Mouse (Mus musculus) heart, embryonic 11.5 days (tissue): ENCODE results near the gene Nxpe5. TPM values are rescaled to one million over a fixed set of nuclear protein-coding genes. Genes with fewer than 3 reads are reported as not detected.

Experiments
- ATAC-seq: fragments of 200-750 bp; cut with Nextera tagmentation; replicated peaks from 2 replicates; pipeline ENCODE4 v1.8.0; 2017; ENCODE audit warnings: moderate library complexity; ENCODE audit not compliant: insufficient number of reproducible peaks, low FRiP score, low TSS enrichment
- H3K27ac ChIP-seq: fragments of 300-500 bp; sonication (generic); 2 replicates; pipeline ENCODE4 v1.5.1; 2014; ENCODE audit warnings: mild to moderate bottlenecking, low read depth, low read length
- H3K27me3 ChIP-seq: fragments of 300-500 bp; sonication (generic); 2 replicates; pipeline ENCODE4 v1.6.1; 2014; ENCODE audit warnings: mild to moderate bottlenecking, low read length, mixed read lengths; ENCODE audit not compliant: control insufficient read depth, insufficient read depth
- H3K36me3 ChIP-seq: fragments of 300-500 bp; sonication (generic); 2 replicates; pipeline ENCODE4 v1.6.1; 2014; ENCODE audit warnings: mild to moderate bottlenecking, low read length, moderate library complexity, mixed read lengths; ENCODE audit not compliant: control insufficient read depth, insufficient read depth
- H3K4me1 ChIP-seq: fragments of 300-500 bp; sonication (generic); 2 replicates; pipeline ENCODE4 v1.6.1; 2014; ENCODE audit warnings: low read length; ENCODE audit not compliant: control insufficient read depth, insufficient read depth
- H3K4me2 ChIP-seq: fragments of 300-500 bp; sonication (generic); 2 replicates; pipeline ENCODE4 v1.6.1; 2014; ENCODE audit warnings: mild to moderate bottlenecking, moderate library complexity
- H3K4me3 ChIP-seq: fragments of 300-500 bp; sonication (generic); 2 replicates; pipeline ENCODE4 v1.5.1; 2014; ENCODE audit warnings: low read depth, low read length
- H3K9ac ChIP-seq: fragments of 300-500 bp; sonication (generic); 2 replicates; pipeline ENCODE4 v1.6.1; 2014; ENCODE audit warnings: mild to moderate bottlenecking, low read depth, low read length, moderate library complexity
- H3K9me3 ChIP-seq: fragments of 300-500 bp; sonication (generic); replicated peaks from 2 replicates; pipeline ENCODE4 v1.6.1; 2016; ENCODE audit warnings: low read length; ENCODE audit not compliant: control insufficient read depth
- WGBS: fragments of 180-500 bp; shearing (Covaris S2); extraction: QIAGEN DNeasy Blood & Tissue Kit; methylation state at CpG from one replicate; pipeline ENCODE4 v1.1.7; 2014; ENCODE audit not compliant: insufficient replicate concordance; 5-methylcytosine and 5-hydroxymethylcytosine counted together
- polyA plus RNA-seq: library from polyadenylated mRNA; unstranded; fragments of >200 nt; fragmentation: Nextera tagmentation; extraction: Ambion mirVana; gene quantifications from 2 replicates; pipeline ENCODE4 v1.2.1, GENCODE M21; 2014

Nxpe5 gene
- polyA plus RNA-seq, 1 experiment from 2014 or later = not detected

DNA sequence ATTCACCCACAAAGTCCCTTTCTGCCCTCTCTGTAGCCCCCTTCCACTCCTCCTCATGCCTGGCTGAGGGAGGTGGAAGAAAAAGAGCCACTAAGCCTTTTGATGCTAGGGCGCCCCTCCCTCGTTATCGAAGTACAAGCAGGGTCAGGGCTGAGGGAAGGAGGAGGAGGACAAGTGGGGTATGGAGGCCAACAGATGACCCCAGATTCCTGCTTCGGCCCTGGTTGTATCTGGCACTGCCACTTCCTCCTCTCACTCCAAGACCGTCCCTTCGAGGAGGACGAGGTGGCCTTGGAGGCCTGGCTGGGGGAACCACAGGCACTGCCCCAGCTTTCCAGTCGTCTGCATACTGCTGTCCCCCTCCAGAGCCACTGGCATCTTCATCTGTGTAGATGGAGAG lies 48.5 kb downstream of the Nxpe5 start:
- Histone ChIP-seq H3K27me3 (peaks cover 9% of the 10 kb centered on the region), H3K4me1 (peaks cover 3% of the 10 kb centered on the region; the same call in 1 of the 2 replicates), H3K27ac (no peak overlapping the region), H3K9ac (no peak overlapping the region), H3K4me2 (no peak overlapping the region), H3K9me3 (no peaks in the 10 kb centered on the region), H3K4me3 (no peak overlapping the region), H3K36me3 (peaks cover 3% of the 10 kb centered on the region; the same call in 1 of the 2 replicates)
- ATAC-seq = no peak
- 76% methylated on average over 8 of the region's 8 CpGs for WGBS

DNA sequence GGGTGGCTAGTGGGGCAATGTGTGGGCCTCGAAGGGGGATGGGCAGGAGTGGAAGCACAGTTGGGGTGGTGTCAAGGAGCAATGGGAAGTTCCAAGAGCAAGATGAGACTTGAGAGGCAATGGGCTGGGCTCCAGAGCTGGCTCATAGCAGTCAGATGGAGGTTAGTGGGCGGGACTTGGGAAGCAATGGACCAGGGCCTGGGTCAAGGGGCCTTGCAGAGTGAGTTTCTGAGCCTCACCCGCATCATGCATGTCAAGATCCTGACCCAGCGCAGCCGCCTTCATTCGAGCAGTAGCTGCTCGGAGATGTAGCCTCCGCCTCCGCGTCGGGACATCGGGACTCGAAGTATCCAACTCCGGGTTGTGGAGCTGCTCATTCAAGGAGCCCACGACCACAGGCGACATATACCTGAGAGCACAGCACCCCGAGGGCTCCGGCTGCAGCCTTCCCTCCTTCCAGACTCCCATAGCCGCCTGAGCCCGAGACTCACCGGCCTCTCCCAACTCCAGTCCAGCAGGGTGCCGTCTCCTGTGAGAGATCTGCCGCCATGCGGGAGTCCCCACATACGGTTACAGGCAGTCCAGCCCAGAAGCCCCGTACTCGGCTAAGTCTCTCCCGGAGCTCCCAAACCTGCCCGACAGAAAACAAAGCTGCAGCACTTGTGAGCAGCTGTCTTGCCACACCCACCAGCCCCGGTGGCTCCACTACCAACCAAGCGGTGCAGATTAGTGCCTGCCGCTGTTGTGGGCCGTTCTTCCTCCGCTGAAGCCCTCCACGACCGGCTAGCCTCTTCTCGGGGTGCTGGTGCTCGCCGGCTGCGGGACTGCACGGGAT lies 49.7 kb downstream of the Nxpe5 start:
- Histone ChIP-seq H3K4me2 (peak overlapping the region; percentile 61), H3K27ac (no peak overlapping the region), H3K27me3 (peaks cover 9% of the 10 kb centered on the region), H3K4me1 (peaks cover 5% of the 10 kb centered on the region; the same call in 1 of the 2 replicates), H3K9ac (peak overlapping the region; percentile 53; the same call in 1 of the 2 replicates), H3K9me3 (no peaks in the 10 kb centered on the region), H3K4me3 (peak overlapping the region; percentile 18; the same call in 1 of the 2 replicates), H3K36me3 (peaks cover 3% of the 10 kb centered on the region; the same call in 1 of the 2 replicates)
- WGBS = 28% methylated on average over 41 of the region's 41 CpGs
- no peak for ATAC-seq

DNA sequence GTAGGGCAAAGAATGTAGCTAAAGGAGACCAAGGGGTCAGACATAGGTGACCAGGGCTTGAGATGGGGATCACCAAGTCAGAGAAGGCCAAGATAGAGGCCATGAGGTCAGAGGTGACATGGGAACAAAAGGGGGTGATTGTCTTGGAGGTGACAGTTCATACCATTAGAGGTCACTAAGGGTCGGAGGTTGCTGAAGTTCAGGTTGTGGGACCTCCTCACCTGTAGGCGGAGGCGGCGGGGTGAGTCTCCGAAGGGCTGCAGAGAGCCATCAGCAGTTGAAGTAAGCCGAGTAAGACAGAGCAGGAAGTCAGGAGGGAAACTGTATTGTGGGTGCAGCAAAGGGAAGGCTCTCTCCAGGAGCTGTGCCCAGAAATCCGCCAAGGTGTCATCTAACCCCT lies 52.3 kb downstream of the Nxpe5 start:
- H3K27me3 ChIP-seq = peaks cover 3% of the 10 kb centered on the region; the same call in 1 of the 2 replicates
- peaks cover 6% of the 10 kb centered on the region; the same call in 1 of the 2 replicates for H3K4me1 ChIP-seq
- no peak overlapping the region for H3K4me2 ChIP-seq
- H3K36me3 ChIP-seq = peaks cover 3% of the 10 kb centered on the region; the same call in 1 of the 2 replicates
- no peak overlapping the region for H3K9ac ChIP-seq
- no peak overlapping the region for H3K27ac ChIP-seq
- no peak overlapping the region for H3K4me3 ChIP-seq
- no peaks in the 10 kb centered on the region; the same call in 1 of the 2 replicates for H3K9me3 ChIP-seq
- WGBS = 83% methylated on average over 7 of the region's 7 CpGs
- ATAC-seq = no peak

DNA sequence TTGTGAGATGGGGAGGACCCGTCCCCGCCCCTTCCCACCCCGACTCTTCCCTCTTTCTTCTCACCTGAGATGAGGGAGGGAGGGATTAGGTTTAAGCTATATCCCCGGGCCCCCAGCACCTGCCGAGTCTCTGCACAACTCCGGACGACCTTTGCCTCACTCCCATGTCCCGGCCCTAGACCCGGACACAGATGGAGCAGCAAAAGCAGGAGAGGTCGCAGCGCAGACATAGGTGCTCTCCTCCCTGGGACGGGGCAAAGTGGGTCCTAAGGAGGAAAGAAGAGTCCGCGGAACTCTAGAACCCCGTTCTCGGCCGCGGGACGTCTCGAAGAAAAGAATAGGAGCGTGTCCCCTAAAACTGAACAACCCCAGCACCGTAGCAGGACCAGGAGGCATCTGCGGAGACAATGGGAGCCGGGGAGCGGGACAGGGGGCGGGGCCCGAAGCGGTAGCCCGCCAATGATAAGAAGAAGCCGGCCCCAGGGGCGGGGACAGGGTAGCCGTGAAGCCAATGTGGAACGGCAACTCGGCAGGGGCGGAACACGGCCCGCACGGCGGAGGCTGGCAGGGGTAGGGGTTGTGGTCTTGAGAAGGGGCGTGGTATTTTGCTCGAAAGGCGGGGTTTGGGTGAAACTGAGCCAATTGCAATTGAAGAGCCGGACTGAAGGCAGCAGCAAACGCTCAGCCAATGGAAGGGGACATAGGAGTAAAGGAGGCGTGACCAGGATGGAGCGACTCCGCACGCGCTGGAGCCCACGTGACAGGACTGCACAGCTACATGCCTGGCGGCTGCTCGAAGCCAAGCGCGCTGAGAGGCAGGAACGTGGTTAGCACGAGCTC lies 54.1 kb downstream of the Nxpe5 start, which contains the start of the genes Gm43720, Gpc2 and Stag3:
TSS of gene Gm43720 (minus strand) at position 374 of the 840 bp plus-strand sequence.
TSS of gene Gpc2 (minus strand) at position 421 of the 840 bp plus-strand sequence.
TSS of gene Stag3 (plus strand) at position 656 of the 840 bp plus-strand sequence.
- Histone ChIP-seq H3K9me3 (no peaks in the 10 kb centered on the region; the same call in 1 of the 2 replicates), H3K27ac (no peak within 1 kb of the TSS), H3K4me2 (peak within 1 kb of the TSS; percentile 80), H3K4me1 (peaks cover 6% of the 10 kb centered on the region; the same call in 1 of the 2 replicates), H3K36me3 (0 out of 2 replicates have a peak, but pooled peaks cover 3% of the 10 kb centered on the region), H3K9ac (peak within 1 kb of the TSS; percentile 75), H3K4me3 (peak within 1 kb of the TSS; percentile 65), H3K27me3 (no peaks in the 10 kb centered on the region)
- WGBS = 1% methylated on average over 56 of the region's 56 CpGs
- ATAC-seq = peak; percentile 97

DNA sequence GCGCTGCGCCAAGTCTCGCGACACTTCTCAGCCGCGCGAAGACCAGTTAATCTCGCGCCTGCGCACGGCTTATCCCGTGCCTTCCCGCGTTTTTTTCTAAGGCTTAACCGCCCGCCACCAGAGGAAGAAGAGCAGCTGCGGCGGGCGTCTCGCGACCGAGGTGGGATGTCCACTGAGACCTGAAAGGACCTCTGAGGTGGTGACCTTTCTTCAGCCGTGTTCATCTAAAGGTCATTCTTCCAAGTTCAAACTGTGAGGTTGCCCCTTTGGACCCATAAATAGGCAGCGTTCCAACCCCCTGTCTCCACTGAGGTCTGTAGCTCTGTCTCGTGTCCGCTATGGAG lies 54.7 kb downstream of the Nxpe5 start:
- no peak for ATAC-seq
- Histone ChIP-seq H3K4me3 (peak overlapping the region; percentile 65), H3K4me1 (peaks cover 3% of the 10 kb centered on the region; the same call in 1 of the 2 replicates), H3K36me3 (0 out of 2 replicates have a peak, but pooled peaks cover 3% of the 10 kb centered on the region), H3K27me3 (no peaks in the 10 kb centered on the region), H3K4me2 (peak overlapping the region; percentile 80), H3K9me3 (no peaks in the 10 kb centered on the region; the same call in 1 of the 2 replicates), H3K27ac (no peak overlapping the region), H3K9ac (0 out of 2 replicates have a peak overlapping the region, but pooled peaks have one; percentile 16)
- WGBS = 20% methylated on average over 26 of the region's 26 CpGs

DNA sequence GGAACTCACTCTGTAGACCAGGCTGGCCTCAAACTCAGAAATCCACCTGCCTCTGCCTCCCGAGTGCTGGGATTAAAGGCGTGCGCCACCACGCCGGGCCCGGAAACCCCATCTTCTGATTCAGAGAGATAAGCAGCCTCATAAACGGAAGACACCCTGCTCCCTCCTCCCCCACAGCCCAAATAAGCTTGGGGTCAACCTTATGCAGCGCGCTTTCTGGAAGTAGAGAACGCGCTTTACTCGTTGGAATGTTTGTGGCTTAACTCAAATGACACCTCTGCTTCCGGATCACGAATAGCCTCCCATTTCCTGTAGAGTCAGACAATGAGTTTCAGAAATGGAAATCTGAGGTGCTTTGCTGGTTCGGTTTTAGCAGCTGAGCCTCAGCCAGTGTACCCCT lies 55.1 kb downstream of the Nxpe5 start:
- Histone ChIP-seq H3K4me2 (no peak overlapping the region), H3K36me3 (0 out of 2 replicates have a peak, but pooled peaks cover 3% of the 10 kb centered on the region), H3K4me1 (peaks cover 3% of the 10 kb centered on the region; the same call in 1 of the 2 replicates), H3K27ac (no peak overlapping the region), H3K4me3 (no peak overlapping the region), H3K27me3 (no peaks in the 10 kb centered on the region), H3K9ac (no peak overlapping the region), H3K9me3 (no peaks in the 10 kb centered on the region; the same call in 1 of the 2 replicates)
- WGBS = 86% methylated on average over 15 of the region's 15 CpGs
- ATAC-seq = no peak

DNA sequence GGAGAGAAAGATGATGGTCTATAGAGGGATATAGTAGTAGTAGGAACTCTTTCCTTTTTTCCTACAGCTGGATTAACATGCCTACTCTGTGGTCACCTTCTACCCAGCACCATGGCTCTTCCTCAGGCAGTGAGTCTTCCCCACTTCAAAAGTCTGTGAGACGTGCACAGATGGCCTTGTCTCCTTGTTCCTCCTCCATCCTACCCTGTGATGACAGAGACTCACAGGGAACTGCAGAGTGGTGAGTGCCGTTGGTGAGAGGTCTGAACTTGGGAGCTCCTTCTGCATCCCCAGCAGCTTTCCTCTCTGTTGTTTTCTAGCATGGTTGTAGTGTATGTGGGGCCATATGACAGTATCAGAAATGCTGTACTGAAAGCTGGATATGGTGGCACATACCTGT lies 56.1 kb downstream of the Nxpe5 start:
- Histone ChIP-seq H3K27ac (no peak overlapping the region), H3K9me3 (no peaks in the 10 kb centered on the region; the same call in 1 of the 2 replicates), H3K4me1 (0 out of 2 replicates have a peak, but pooled peaks cover 3% of the 10 kb centered on the region), H3K36me3 (0 out of 2 replicates have a peak, but pooled peaks cover 2% of the 10 kb centered on the region), H3K9ac (no peak overlapping the region), H3K27me3 (no peaks in the 10 kb centered on the region), H3K4me3 (no peak overlapping the region), H3K4me2 (no peak overlapping the region)
- no peak for ATAC-seq
- WGBS = 66% methylated on average over 2 of the region's 2 CpGs

DNA sequence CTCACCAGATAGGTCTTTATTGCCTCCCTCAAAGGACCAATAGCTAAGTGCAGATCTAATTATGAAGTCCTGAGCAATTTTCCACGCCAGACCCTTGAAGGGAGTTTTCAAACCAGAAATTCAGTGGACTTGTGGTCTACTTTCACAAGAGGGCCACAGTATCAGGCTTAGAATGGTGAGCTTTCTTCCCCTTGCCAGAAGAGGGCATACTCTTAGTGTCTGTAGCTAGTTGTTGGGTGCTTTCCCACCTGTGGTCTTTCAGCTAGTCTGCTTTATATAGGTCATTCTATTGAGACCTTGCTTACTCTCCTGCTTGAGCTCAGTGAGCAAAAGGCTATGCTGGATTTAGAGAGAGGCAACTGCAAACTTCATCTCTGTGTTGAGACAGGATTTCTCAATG lies 57.8 kb downstream of the Nxpe5 start:
- Histone ChIP-seq H3K27ac (no peak overlapping the region), H3K36me3 (no peaks in the 10 kb centered on the region), H3K27me3 (no peaks in the 10 kb centered on the region), H3K4me1 (0 out of 2 replicates have a peak, but pooled peaks cover 3% of the 10 kb centered on the region), H3K9me3 (no peaks in the 10 kb centered on the region; the same call in 1 of the 2 replicates), H3K4me3 (no peak overlapping the region), H3K9ac (no peak overlapping the region), H3K4me2 (no peak overlapping the region)
- 60% methylated on average over 1 of the region's 1 CpGs for WGBS
- no peak for ATAC-seq
